Mouse (Mus musculus) gastrocnemius, postnatal 4 days (tissue): Measurements from ENCODE around the gene Nfia. TPM values are rescaled to one million over a fixed set of nuclear protein-coding genes. Genes with fewer than 3 reads are reported as not detected.

ENCODE experiments used
- DNase-seq, 2 experiments: peaks; one replicate each; pipeline ENCODE4 v3.0.0; 2021 to 2022; ENCODE audit warnings: low spot score in 2 of 2, mixed read lengths in 2 of 2
- total RNA-seq, 2 experiments: library from RNA; stranded (reverse); gene quantifications; 2 replicates each; pipeline ENCODE4 v1.2.3; 2021

Nfia gene
- total RNA-seq, 2 experiments from 2014 or later: 166 to 173 TPM

DNA sequence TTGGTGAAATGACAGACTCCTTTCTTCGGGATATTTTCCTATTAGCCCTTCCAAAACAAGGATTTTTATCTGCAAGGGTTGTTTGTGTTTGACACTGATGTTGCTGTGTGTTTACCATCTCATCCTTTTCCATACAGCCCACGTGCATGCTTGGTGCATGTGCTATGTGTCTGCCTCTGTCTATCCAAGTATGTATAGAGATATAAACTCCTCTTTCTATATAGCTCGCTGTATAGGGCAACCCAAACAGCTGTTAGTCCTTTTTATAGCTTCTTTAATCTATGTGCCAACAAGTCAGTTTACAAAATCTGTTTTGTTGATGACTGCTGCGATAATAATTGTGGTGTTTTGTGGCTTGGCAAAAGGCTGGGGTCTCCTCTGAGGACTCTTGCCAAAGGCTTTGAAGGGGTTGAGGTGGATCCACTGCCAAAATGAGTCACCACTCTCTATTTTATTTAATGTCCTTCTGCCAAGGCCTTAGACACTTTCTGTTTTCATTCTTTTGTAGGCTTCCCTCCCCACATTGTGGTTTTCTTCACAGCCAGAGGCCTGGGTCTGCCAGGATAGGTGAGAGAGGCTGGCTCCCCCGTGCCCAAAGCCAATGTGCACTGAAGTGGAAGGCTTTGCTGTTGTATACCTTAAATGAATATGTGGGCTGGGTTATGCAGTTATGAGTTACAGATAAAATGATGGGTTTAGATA is 154.2 kb downstream of the Nfia start:
- DNase-seq: no peak

DNA sequence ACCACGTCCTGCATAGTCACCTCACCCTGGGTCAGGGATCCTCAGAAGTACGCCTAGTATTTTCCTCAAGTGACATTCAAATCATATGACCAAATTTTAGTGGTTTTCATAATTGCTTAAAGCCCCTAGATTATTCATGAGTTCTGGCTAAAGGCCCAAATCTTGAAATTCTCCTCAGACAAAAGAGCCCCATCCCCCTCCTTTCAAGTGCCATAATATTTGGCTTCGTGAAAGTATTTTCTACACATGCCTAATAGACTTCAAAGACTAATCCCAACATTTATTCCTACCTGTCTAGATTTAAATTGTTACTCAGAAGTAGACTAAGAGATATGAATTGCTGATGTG is 154.7 kb downstream of the Nfia start:
- DNase-seq: no peak

DNA sequence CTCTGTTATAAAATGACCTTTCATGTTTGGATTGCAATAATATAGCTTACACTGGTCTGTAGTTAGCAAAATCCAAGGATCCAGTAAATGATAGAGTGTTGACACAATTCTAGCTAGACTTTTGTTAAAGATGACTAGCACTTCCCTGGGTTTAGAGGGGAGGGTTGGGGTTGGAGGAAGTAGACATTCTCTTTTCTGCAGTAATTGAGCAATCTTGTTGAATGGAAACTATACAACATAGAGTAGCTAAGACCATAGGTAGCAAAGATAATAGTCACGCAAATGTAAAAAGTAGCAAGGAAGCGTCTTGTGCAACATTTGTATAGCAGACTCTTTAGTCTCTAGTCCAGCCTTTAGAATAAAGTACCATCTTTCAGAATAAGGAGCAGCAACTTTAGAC is 163.8 kb downstream of the Nfia start:
- no peak for DNase-seq

GRCm38 (mm10) chr4:97936912-97937311 is 164.4 kb downstream of the Nfia start:
- DNase-seq: no peak

GRCm38 (mm10) chr4:97939492-97939891 is 167.0 kb downstream of the Nfia start:
- DNase-seq: no peak

DNA sequence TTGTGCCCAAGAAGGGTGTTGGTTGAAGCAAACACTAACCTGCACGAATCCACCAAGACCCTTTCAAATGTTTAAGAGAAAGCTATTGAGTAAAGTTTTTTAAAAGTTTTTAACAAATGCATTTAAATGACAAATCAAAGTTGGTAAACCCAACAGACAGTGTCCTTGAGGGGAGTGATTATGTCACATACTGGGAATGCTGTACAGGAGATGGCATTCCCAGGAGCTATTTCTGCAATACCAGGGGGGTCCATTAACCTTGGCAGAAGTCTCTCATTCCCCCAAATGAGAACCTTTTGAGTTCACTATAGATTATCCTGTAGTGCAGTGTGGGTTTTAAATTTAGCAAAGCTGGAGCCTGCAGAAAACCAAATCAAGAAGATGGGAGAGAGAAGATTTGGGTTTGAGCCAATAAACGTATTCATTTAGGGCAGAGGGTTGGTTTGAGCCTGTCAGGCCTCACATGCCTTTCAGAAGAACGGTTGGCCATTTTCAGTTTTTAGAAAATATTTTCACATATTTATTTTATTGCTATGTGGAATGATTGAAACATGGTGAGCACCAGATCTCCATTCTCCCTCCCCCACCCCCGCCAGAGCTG is 167.5 kb downstream of the Nfia start:
- no peak for DNase-seq

GRCm38 (mm10) chr4:97941616-97942015 is 169.1 kb downstream of the Nfia start:
- no peak for DNase-seq

GRCm38 (mm10) chr4:97944309-97944708 is 171.8 kb downstream of the Nfia start:
- no peak for DNase-seq

DNA sequence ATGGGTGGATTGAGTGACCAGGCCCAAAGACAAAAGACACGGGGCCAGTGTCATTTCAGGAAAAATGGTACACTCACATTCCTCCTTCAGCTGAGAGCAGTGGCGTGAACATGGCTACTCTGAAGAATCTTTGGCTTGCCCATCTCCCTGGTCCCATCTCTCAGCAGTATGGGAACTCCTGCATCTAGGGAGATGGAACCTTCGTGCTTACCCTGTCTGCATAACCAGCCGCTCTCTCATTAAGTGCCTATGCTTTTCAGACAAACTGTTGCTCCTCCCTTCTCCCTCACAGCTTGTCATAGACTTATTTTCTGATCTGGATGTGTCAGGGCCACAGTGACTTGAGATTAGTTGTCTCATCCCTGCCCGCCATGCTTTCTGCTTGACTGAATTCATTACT is 174.9 kb downstream of the Nfia start:
- DNase-seq: no peak

DNA sequence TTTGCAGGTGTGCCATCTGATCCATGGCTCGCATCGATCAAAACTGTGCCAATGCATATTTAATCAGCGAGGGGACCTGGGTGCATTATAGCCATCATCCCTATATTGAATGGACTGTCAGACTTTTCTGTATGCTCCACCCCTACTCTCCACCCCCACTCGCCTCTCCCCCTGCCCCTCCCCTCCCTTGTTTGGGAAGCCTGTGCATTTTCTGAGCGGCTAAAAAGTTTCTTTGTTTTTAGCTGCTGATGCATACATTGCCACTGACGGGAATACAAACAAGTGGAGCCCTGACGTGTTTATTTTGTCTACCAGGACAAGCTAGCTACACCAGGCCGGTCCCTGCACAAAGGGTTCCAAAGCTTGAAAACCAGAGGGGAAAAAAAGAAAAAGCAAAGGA is 175.7 kb downstream of the Nfia start:
- DNase-seq: no peak

DNA sequence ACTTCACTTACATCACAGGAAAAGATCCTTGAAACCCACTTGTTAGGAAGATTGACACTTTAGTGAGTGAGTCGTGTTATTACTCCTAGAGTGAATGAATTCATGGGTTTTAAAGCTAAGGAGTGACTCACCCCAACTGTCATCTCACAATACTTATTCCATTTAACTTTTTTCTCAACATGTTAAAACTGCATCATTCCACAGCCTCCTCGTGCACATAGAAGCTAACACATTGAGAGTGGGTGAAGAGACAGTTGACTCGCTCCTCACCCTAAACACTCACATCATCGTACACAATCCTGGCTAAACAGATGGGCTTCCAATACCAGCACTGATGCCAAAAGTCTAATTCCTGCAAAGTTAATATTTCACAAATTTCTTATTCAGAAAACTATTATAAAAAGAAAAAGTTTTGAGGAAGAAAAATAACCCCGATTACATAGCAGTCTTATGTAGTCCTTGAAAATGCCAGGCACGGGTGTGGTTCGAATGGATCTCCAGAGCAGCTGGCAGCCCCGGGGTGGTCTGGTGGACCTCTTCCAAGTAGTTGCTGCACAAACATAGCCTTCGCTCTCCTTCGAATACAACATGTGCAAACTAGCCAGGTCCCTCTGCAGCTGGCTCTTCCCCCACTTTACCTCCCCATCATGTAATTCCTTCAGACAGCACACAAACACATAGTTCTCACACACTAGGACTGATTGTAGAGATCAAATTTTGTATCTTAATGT is 178.0 kb downstream of the Nfia start:
- no peak for DNase-seq

GRCm38 (mm10) chr4:97953886-97954285 is 181.4 kb downstream of the Nfia start:
- DNase-seq: no peak

GRCm38 (mm10) chr4:97958121-97958520 is 185.6 kb downstream of the Nfia start:
- DNase-seq: no peak

DNA sequence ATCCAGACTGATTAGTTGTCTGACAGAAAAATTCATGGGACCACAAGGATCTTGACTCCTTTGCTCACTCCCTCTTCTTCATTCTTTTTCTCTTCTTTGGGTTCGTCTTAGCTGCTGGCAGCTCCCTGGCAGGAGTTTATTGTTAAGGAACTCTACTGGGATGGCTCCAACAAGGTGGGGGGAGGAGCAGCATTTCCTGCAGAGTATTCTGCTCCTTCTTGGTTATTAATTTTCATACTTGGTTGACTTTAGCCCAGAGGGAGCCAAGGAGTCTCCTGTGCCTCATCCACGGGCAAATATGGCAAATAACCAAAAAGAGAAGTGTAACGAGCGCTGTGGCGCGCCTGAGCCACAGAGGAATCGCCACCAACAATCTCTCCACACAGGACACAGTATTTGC is 190.3 kb downstream of the Nfia start:
- DNase-seq: no peak

DNA sequence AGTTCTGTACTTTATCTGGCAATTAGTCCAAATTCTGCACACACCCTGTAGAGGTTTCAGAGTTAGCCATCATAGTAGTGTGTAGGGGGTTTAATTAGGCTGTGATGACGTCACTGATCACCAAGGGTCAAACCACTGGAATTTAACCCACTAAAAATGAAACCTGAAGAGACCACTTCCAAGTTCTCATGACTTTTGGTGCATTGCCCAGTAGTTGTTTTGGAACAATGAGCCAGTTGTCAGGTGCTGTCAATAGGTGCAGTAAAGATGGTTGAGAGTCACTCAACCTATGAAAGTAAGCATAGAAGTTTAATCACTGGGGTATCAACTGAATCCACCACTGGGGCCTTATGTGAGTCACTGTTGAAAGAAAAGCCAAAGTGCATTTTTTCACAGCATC is 191.4 kb downstream of the Nfia start:
- no peak for DNase-seq

DNA sequence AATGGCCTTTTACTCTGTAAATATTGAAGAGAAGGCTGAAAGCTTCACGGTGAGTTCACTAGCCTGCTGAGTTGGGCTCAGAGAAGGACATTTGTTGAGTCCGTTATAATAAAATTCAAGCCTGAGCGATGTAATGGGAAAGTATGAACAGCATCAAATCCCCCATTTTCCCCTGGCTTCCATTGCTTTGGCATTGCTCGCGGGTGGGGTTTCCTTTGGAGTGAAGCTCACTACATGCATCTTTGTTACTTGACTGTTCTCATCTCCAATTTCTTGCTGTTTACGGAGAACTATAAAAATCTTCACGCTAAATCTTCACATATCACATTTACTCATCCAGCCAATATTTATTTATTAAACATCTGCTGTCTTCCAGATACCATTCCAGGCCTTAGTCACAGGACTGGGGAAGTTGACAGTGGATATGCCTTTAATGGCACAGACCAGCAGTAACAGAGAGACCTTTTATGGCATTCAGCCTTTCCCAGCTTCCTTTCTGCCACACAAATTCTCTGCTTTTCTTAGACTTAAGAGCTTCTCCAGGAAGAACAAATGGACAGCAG is 196.3 kb downstream of the Nfia start:
- peak in 1 of 2 experiments; percentile 49 for DNase-seq

- DNase-seq: no peak
Observed at GRCm38 (mm10) chr4:97973064-97973463, 200.5 kb downstream of the Nfia start.

GRCm38 (mm10) chr4:97974037-97974436 is 201.5 kb downstream of the Nfia start:
- DNase-seq: no peak

GRCm38 (mm10) chr4:97976891-97977290 is 204.4 kb downstream of the Nfia start:
- DNase-seq: no peak

DNA sequence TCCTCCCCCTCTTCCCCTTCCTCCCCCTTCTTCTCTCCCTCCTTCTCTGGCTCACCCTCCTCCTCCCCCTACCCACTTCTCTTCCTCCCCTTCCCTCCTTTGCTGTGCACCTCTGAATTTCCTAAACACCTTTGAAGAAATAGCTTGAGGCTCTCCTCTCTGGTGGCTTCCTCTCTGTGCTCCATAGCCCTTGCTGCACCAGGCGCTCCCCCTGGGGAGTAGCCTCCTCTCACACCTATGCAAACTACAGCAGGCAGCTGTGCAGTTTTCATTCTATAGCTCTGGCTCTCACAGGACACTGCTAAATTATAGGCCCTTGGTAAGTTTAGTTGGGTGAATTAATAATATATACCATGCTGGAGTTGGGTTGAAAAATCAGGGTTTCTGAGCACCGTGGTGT is 211.8 kb downstream of the Nfia start:
- no peak for DNase-seq

GRCm38 (mm10) chr4:97986056-97986734 is 213.7 kb downstream of the Nfia start:
- DNase-seq: no peak

DNA sequence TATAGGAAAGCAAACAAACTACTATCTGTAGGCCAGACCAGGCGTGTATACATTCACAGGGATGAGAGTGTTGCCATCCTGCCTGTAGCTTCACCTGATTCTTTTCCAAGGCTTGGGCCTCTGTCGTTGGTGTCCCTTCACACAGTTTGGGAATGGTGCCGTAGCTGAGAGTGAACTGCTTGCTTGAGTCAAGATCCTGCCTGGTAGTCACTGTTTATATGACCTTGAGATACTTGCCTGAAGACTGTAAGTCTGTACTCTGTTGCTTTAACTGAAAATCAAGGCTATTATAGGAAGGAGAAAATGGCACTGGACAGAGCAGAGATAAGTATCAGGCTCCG is 214.2 kb downstream of the Nfia start:
- DNase-seq: no peak
